Mouse (Mus musculus): ENCODE measurements around the gene Cltc. TPM values are rescaled to one million over a fixed set of nuclear protein-coding genes. Genes with fewer than 3 reads are reported as not detected.

The Cltc gene
- polyA plus RNA-seq, 1 experiment from 2014 or later = 113 TPM

DNA sequence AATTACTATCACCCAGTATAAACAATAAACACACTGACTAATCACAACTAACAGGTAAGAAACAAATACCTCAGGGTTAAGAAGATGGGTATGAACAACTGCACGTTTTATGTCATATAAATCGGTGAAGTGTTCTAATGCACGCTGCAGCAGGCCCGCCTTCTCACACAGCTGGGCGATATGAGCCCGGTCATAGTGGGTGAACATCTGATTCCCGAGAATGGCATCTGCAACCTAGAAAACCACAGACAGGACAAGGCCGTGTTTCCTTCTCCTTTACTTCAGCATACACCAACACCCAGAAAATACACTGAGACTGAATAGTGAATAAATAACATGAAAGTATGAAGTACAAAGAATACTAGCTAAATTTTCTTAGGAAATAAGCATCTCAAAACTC is 38.0 kb downstream of the Cltc start:
- DNase-seq (ENCODE audit: low spot score) (no peak), ATAC-seq (replicated peaks; ENCODE audit: low FRiP score, low read depth) (no peak)
- Histone ChIP-seq H3K4me2 (ENCODE audit: low read length) (no peak overlapping the region), H3K27ac (no peak overlapping the region), H3K27me3 (ENCODE audit: insufficient read depth, low read length) (no peaks in the 10 kb centered on the region), H3K4me3 (replicated peaks; ENCODE audit: low read depth, low read length) (no peak overlapping the region), H3K4me1 (replicated peaks; ENCODE audit: insufficient read depth, low read length) (no peaks in the 10 kb centered on the region), H3K9ac (ENCODE audit: low read depth, low read length) (no peak overlapping the region), H3K36me3 (ENCODE audit: insufficient read depth, low read length) (peaks cover 55% of the 10 kb centered on the region), H3K9me3 (replicated peaks; ENCODE audit: low read length) (no peaks in the 10 kb centered on the region)
- WGBS = 93% methylated on average over 8 of the region's 8 CpGs
- no peak for TF ChIP-seq CTCF (IDR thresholded peaks at IDR 0.05; ENCODE audit: low read depth)

DNA sequence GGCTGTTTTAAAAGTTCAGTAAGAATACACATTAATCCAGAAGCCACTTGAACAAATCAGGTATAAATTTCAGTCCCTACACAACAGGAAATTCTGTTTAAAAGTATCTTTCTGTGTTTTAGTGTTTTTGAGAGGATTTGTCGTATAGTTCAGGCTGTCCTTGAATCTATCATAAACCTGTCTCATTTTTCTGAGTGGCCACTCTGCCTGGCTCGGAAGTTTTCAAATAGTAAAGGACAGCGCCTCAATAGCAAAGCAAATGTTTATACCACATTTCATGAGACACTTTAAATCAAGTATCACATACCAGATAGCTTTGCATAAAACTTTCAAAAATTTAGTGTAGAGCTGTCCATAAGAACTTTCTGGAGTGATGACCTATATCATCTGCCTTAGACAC is 39.0 kb downstream of the Cltc start:
- Histone ChIP-seq H3K4me3 (replicated peaks; ENCODE audit: low read depth, low read length) (no peak overlapping the region), H3K4me1 (replicated peaks; ENCODE audit: insufficient read depth, low read length) (no peaks in the 10 kb centered on the region), H3K27me3 (ENCODE audit: insufficient read depth, low read length) (no peaks in the 10 kb centered on the region), H3K36me3 (ENCODE audit: insufficient read depth, low read length) (peaks cover 52% of the 10 kb centered on the region), H3K27ac (no peak overlapping the region), H3K4me2 (ENCODE audit: low read length) (no peak overlapping the region), H3K9ac (ENCODE audit: low read depth, low read length) (no peak overlapping the region), H3K9me3 (replicated peaks; ENCODE audit: low read length) (no peaks in the 10 kb centered on the region)
- no peak for TF ChIP-seq CTCF (IDR thresholded peaks at IDR 0.05; ENCODE audit: low read depth)
- DNase-seq (ENCODE audit: low spot score) = no peak
- WGBS = 91% methylated on average over 3 of the region's 3 CpGs
- no peak for ATAC-seq (replicated peaks; ENCODE audit: low FRiP score, low read depth)

DNA sequence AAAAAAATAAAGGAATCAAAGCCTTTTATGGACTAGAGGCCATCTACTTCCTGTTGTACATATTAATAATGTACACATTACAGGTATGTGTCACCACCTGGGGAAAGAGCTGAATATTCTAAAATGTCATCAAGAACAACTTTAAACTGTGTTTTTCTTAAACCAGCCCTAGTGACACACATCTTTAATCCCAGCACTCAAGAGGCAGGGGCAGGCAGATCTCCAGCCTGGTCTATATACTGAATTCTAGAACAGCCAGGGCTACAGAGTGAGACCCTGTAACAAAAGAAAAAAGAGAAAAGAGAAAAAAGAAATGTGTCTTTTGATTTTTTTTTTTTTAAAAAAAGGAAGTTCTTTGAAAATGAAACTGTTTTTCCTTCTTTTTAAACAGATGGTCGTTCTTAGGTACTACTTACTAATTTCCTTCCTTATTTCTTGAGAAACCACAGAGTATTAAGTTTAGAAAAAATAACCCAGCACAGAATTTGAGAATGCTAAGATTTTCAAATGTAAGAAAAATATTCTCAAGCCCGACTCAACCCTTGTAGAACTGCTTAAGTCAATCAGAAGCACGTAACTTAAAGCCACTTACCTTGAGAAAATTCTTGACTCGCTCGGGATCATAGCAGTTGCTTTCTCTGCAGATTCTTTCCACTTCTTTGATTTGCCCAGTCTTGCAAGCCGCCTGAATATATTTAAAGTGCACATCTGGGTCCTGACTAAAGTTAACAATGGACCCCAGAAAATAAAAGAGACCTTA is 39.9 kb downstream of the Cltc start:
- ATAC-seq (replicated peaks; ENCODE audit: low FRiP score, low read depth) = no peak
- Histone ChIP-seq H3K27me3 (ENCODE audit: insufficient read depth, low read length) (no peaks in the 10 kb centered on the region), H3K36me3 (ENCODE audit: insufficient read depth, low read length) (peaks cover 50% of the 10 kb centered on the region), H3K9ac (ENCODE audit: low read depth, low read length) (no peak overlapping the region), H3K9me3 (replicated peaks; ENCODE audit: low read length) (no peaks in the 10 kb centered on the region), H3K4me1 (replicated peaks; ENCODE audit: insufficient read depth, low read length) (no peaks in the 10 kb centered on the region), H3K27ac (no peak overlapping the region), H3K4me2 (ENCODE audit: low read length) (no peak overlapping the region), H3K4me3 (replicated peaks; ENCODE audit: low read depth, low read length) (no peak overlapping the region)
- no peak for DNase-seq (ENCODE audit: low spot score)
- 91% methylated on average over 6 of the region's 6 CpGs for WGBS
- TF ChIP-seq CTCF (IDR thresholded peaks at IDR 0.05; ENCODE audit: low read depth) = no peak

DNA sequence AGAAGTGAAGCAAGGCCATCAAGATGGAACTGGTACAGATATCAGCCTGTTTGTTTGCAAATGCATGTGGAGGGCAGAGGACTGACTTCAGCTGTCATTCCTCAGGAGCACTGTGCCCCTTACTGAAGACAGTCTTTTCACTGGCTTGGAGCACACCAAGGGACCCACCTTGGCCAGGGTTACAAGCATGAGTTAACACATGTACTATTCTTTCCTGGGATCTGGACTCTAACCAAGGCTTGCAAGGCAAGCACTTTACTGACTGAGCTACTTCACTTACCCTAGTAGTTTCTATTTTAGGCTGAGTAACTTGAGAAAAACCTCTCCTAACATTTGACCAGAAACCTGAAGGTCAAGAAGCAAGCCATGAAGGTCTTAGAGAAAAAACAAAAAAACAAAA is 42.8 kb downstream of the Cltc start:
- Histone ChIP-seq H3K27ac (0 out of 2 replicates have a peak overlapping the region, but pooled peaks have one; percentile 25), H3K4me2 (ENCODE audit: low read length) (no peak overlapping the region), H3K27me3 (ENCODE audit: insufficient read depth, low read length) (no peaks in the 10 kb centered on the region), H3K9ac (ENCODE audit: low read depth, low read length) (no peak overlapping the region), H3K4me3 (replicated peaks; ENCODE audit: low read depth, low read length) (no peak overlapping the region), H3K4me1 (replicated peaks; ENCODE audit: insufficient read depth, low read length) (no peaks in the 10 kb centered on the region), H3K9me3 (replicated peaks; ENCODE audit: low read length) (no peaks in the 10 kb centered on the region), H3K36me3 (ENCODE audit: insufficient read depth, low read length) (peaks cover 47% of the 10 kb centered on the region)
- DNase-seq (ENCODE audit: low spot score) (no peak), ATAC-seq (replicated peaks; ENCODE audit: low FRiP score, low read depth) (no peak)
- TF ChIP-seq CTCF (IDR thresholded peaks at IDR 0.05; ENCODE audit: low read depth) = no peak

DNA sequence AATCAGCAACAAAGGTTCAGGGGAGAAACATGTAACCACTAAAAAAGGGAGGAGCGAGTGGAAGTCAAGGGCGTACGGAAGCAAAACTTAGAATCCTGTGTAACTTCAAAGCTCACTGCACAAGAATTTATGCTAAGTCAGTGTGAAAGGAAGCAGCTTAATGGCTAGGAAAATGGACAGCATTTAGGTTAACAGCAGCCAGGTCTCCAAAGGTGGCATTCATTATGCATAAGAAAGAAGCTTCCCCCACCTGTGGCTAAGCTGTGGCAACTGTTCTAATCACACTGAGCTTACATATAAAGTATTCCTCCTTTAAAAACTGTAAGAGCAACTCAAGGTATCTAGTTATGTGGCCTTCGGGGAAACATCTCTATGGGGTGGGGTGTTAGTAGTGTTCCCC is 56.2 kb downstream of the Cltc start:
- Histone ChIP-seq H3K27ac (no peak overlapping the region), H3K27me3 (ENCODE audit: insufficient read depth, low read length) (no peaks in the 10 kb centered on the region), H3K36me3 (ENCODE audit: insufficient read depth, low read length) (peaks cover 80% of the 10 kb centered on the region), H3K9ac (ENCODE audit: low read depth, low read length) (no peak overlapping the region), H3K4me3 (replicated peaks; ENCODE audit: low read depth, low read length) (no peak overlapping the region), H3K4me2 (ENCODE audit: low read length) (no peak overlapping the region), H3K4me1 (replicated peaks; ENCODE audit: insufficient read depth, low read length) (no peaks in the 10 kb centered on the region), H3K9me3 (replicated peaks; ENCODE audit: low read length) (no peaks in the 10 kb centered on the region)
- DNase-seq (ENCODE audit: low spot score) (no peak), ATAC-seq (replicated peaks; ENCODE audit: low FRiP score, low read depth) (no peak)
- TF ChIP-seq CTCF (IDR thresholded peaks at IDR 0.05; ENCODE audit: low read depth) = no peak
- WGBS = 58% methylated on average over 4 of the region's 4 CpGs

DNA sequence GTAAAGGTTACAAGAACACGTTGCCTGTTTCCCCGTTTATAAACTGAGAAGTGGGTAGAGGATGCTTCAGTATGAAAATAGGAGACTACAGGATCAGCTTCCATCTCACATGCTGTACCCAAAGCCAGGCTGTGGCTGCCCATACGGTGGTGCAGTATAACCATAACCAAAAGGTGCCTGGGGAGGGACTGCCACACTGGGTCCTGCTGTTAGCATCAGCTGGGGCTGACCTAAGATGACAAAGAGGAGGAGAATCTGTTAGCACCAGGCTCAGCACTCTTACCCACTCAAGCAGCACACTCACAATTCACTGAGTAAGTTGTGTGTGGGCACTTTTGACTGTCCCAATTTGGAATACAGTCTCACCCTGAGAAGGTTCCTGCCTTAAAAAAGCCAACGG is 61.9 kb downstream of the Cltc start:
- no peaks in the 10 kb centered on the region for H3K27me3 ChIP-seq (ENCODE audit: insufficient read depth, low read length)
- H3K9ac ChIP-seq (ENCODE audit: low read depth, low read length) = no peak overlapping the region
- ATAC-seq (replicated peaks; ENCODE audit: low FRiP score, low read depth) (no peak), DNase-seq (ENCODE audit: low spot score) (no peak)
- no peak overlapping the region for H3K4me2 ChIP-seq (ENCODE audit: low read length)
- H3K36me3 ChIP-seq (ENCODE audit: insufficient read depth, low read length) = peaks cover 57% of the 10 kb centered on the region
- no peak overlapping the region for H3K27ac ChIP-seq
- no peak for TF ChIP-seq CTCF (IDR thresholded peaks at IDR 0.05; ENCODE audit: low read depth)
- WGBS = 77% methylated on average over 4 of the region's 4 CpGs
- H3K4me3 ChIP-seq (replicated peaks; ENCODE audit: low read depth, low read length) = no peak overlapping the region
- H3K4me1 ChIP-seq (replicated peaks; ENCODE audit: insufficient read depth, low read length) = no peaks in the 10 kb centered on the region
- H3K9me3 ChIP-seq (replicated peaks; ENCODE audit: low read length) = no peaks in the 10 kb centered on the region

DNA sequence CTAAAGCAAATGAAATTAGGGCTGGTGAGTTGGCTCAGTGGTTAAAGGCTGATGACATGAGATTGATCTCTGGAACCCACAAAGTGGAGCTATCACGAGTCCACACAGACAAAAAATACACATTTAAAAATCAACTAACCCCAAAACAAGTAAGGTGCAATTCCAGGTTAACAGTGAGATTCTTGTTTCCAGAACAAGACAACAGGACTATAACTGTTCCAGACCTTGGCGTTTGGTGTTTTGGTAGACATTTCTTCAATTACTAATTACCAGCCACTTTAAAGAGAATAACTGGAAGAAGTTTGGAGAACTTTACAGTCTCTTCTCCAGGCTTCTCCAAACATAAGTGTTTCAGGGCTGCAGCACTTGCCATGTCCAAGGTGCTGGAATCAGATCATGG is 64.8 kb downstream of the Cltc start:
- no peak for ATAC-seq (replicated peaks; ENCODE audit: low FRiP score, low read depth)

More for the DNA sequence above, 64.8 kb downstream of the Cltc start:
- TF ChIP-seq CTCF (IDR thresholded peaks at IDR 0.05; ENCODE audit: low read depth) = no peak
- no peak for DNase-seq (ENCODE audit: low spot score)
- H3K9ac ChIP-seq (ENCODE audit: low read depth, low read length) = no peak overlapping the region
- peaks cover 46% of the 10 kb centered on the region for H3K36me3 ChIP-seq (ENCODE audit: insufficient read depth, low read length)
- no peak overlapping the region for H3K4me3 ChIP-seq (replicated peaks; ENCODE audit: low read depth, low read length)
- H3K27me3 ChIP-seq (ENCODE audit: insufficient read depth, low read length) = no peaks in the 10 kb centered on the region
- no peaks in the 10 kb centered on the region for H3K9me3 ChIP-seq (replicated peaks; ENCODE audit: low read length)
- H3K27ac ChIP-seq = no peak overlapping the region
- no peak overlapping the region for H3K4me2 ChIP-seq (ENCODE audit: low read length)
- H3K4me1 ChIP-seq (replicated peaks; ENCODE audit: insufficient read depth, low read length) = no peaks in the 10 kb centered on the region
- WGBS = 81% methylated on average over 2 of the region's 2 CpGs
